Mouse (Mus musculus): ENCODE results near the gene Lct.
"Not testable (repeated sequence)": the region's sequence is repeated elsewhere in the genome, so short reads cannot be mapped to it uniquely, and the experiment has no call there.

Gene Lct

DNA sequence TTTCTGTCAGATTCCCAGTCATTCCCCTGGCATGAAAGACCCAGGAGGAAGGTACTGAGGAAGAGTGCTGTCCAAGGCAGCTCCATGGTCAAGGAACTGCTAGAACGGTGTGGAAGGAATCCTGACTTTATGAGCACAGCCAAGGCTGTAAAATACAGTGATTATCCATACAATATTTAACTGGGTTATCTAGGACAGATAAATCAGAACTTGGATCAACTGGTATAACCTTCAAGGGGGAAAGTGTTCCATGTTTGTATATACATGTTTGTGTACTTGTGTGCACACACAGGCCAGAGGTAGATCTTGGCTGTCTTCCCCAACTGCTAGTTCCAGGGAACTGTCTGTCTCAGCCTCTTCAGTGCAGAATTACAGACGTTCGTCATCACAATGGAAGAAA is at the start of gene Lct:
Lct (minus strand) TSS at position 101 of the 400 bp plus-strand sequence.
- no peak for DNase-seq (ENCODE audit: low spot score in 2 of 2)

DNA sequence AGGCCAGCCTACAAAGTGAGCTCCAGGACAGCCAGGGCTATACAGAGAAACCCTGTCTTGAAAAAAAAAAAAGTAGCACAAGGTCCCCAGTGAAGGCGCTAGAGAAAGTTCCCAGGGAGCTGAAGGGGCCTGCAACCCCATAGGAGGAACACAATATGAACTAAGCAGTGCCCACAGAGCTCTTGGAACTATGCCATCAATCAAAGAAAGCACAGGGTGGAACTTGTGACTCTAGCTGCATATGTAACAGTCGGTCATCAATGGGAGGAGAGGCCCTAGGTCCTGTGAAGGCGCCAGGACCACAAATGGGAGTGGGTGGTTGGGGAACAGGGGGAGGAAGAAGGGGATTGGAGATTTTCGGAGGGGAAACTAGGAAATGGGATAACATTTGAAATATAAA is 48.7 kb upstream of the Lct start:
- no peak for DNase-seq (ENCODE audit: low spot score in 2 of 2)

- DNase-seq (ENCODE audit: low spot score in 2 of 2), result no peak
These were observed 44.2 kb upstream of the Lct start for GRCm38 (mm10) chr1:128372143-128372860.

DNA sequence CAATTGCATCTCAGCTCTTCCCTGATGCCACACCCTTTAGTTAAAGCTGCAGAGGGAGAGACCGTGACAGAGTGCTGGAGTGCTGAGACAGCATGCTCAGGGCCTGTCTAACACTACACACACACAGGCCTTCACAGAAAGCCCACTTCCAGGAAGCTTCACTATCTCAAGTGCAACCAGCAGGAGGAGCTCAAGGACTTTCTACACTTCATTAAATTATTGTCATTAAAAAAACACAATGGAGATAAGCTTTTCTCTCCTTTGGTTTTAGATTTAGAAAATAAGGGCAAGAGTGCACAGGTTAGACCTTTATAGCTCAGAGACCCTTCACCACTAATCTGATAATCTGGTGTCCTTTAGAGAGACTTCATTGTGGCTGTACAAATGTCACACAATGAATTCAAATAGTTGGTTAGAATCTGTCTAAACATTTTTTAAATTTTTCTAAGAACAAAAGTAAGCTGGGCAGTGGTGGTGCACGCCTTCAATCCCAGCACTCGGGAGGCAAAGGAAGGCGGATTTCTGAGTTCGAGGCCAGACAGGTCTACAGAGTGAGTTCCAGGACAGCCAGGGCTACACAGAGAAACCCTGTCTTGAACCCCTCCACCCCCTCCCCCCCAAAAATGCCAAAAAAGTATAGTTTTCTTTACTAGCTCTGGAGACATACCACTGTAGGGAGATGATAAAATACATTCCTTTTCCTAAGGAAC is 40.8 kb upstream of the Lct start:
- peak in 1 of 2 experiments; percentile 55 for DNase-seq (ENCODE audit: low spot score in 2 of 2)

DNA sequence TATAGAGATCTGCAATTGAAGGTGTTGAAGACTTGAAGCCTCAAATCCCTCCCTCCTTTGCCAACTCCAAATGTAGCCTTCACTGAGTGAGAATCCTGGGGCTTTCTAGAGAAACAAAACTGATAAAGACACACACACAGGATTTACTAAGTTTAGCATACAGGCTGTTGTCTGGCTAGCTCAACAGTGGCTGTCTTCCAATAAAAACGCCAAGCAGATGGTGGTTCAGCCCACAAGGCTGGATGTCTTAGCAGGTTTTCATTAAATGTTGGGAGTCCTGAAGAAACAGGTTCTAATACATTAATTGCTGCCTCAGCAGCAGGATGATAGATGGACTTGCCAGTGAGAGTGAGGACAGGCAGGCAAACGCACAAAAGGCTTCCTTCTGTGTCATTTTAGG is 32.5 kb upstream of the Lct start:
- DNase-seq (ENCODE audit: low spot score in 2 of 2), result peak in 1 of 2 experiments; percentile 58

DNA sequence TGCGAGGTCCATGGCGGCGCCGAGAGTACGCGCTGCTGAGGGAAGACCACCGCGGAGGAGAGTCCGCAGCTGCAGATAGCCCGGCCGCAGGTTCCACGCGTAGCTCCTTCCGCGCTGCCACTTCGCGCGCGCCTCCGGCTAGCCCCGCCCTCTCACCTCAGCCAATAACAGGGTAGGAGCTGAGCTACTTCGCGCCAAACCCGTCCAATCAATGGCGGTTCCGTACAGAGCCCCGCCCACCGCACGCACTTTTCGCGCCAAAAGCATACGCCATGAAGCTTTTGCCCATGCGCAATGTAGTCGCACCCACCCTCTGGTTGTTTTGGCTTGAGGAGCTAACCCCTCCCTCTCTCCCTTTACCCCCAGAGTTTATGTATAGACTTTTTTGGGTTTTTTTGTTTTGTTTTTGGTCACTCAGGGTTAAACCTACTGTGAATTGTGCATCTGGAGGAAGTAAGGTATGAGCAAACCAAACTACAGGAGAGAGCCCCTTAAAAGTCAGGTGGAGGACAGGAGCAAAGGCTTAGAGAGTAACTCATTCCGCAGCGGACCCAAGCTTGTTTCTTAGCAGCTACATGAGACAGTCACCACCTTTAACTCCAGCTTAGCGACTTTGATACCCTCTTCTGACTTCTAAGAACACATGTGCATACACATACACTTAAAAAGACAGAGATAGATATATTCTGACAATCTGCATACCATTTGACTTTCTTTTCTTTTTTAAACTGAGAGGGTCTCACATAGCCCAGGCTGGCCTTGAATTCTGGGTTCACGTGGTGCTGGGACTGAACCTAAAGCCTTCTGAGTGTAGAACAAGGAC is 31.6 kb upstream of the Lct start, which contains the start of gene Mcm6:
Mcm6 (minus strand) TSS at position 111 of the 823 bp plus-strand sequence.
- DNase-seq (ENCODE audit: low spot score in 2 of 2), result peak; percentile 80 to 94

DNA sequence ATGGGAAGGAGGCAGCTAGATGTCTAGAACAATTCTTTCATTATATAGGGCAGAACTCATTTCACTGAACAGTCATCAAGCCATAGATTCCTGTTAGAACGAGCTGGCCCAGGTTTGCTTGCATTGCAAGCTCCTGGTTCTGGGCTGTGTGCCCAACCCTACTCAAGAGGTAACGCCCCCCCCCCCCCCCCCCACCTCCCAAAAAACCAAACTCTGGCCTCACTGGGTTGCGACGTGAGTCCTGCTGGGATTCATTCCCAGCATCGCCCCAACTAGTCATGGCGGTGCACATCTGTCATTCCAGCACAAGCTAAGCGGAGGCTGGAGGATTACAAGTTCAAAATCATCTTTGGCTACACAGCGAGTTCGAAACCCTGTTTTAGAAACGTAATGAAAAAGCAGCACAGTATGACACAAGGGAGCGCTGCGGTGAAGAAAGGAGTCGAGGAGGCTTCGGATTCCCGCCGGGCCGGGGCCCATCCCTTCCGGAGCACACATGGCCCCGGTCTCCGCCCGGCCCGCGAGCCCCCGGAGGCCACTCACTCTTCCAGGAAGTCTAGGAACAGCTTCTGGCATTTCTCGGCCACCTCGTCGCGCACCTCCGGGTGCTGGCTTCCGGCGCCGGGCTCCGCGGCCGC is 30.9 kb upstream of the Lct start:
- DNase-seq (ENCODE audit: low spot score in 2 of 2), result no peak

- DNase-seq (ENCODE audit: low spot score in 2 of 2), result no peak
These were observed 30.2 kb upstream of the Lct start for GRCm38 (mm10) chr1:128358276-128358675.

DNA sequence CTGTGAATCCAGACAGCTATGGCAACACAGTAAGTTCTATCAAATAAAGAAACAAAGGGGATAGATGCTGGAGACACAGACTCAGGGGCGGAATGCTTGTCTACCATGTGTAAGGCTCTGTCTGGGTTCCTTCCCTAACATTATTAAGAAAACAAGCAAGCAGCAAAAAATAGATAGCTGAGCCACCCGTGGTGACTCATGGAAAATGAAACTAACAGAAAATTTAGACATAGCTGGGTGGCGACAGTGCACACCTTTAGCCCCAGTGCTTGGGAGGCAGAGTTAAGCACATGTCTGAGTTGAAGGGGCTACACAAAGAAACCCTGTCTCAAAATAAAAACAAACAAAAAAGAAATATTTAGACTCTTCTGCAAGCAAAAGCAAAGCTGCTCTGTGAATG is 29.3 kb upstream of the Lct start:
- no peak for DNase-seq (ENCODE audit: low spot score in 2 of 2)

DNA sequence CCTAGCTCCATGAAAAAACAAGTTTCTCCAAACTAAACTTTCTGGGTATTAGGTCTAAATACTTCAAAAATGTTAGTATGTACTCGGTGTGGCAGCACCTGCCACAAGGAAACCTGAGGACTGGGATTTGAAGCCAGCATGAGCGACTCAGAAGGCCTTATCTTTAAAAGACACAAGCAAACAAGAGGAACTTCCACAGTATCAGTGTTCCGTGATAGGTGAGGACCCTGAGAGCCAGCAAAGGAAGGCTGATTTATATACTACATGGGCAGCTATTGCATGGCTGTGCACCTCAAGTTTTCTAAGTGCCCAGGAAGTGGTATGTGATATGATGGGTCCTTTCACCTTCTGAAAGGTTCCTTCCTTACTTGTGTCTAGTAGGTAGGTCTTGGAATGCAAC is 25.0 kb upstream of the Lct start:
- no peak for DNase-seq (ENCODE audit: low spot score in 2 of 2)

GRCm38 (mm10) chr1:128344232-128344631 is 16.1 kb upstream of the Lct start:
- no peak for DNase-seq (ENCODE audit: low spot score in 2 of 2)

GRCm38 (mm10) chr1:128337708-128338320 is 9.7 kb upstream of the Lct start:
- DNase-seq (ENCODE audit: low spot score in 2 of 2), result no peak

DNA sequence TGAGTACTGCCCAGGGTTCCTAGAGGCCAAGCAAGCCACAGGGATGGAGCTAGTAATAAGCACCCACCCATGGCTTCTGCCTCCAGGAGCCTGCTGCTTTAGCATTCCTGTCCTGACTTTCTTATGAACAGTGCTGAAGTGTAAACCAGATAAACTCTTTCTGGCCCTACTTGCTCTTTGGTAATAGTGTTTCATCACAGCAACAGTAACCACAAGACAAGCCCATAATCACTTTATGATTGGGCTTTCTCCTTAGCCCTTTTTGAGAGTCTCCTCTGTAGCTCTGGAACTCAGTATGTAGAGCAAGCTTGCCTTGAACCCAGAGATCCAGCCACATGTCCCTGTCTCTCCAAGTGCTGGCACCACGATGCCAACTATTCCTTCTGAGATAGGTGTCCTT is 2.2 kb upstream of the Lct start:
- no peak for DNase-seq (ENCODE audit: low spot score in 2 of 2)

- DNase-seq (ENCODE audit: low spot score in 2 of 2), result no peak
These were observed 953 bp downstream of the Lct start for GRCm38 (mm10) chr1:128327165-128327564.

- no peak for DNase-seq (ENCODE audit: low spot score in 2 of 2)
These were observed 3.3 kb downstream of the Lct start for GRCm38 (mm10) chr1:128324776-128325175.

DNA sequence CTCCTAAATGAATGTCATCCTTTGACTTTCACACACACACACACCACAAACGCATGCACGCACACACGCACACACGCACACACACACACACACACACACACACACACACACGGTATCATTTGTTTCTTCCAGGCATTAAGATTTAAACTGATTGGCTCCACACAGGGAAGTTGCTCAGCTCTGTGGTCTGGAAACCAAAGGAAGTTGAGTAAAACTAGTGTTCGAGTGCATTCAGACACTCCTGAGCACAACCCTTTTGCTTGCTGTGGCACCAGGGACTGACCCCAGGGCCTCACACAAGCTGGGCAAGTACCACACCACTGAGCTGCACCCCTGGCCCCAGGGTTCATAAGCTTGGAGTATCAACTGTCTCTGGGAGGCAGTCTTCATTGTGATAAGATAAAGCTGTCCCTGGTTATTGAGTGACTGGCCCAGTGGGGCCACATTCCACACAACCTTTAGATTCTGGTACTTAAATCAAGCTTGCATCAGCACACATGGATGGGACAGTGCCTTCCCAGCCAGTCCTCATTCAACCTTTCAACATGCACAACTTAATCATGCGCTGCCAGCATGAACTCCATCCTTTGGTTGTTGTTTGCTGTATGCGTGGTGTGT is 5.0 kb downstream of the Lct start:
- no peak for DNase-seq (ENCODE audit: low spot score in 2 of 2)

- DNase-seq (ENCODE audit: low spot score in 2 of 2), result not testable (repeated sequence)
These were observed 8.9 kb downstream of the Lct start for GRCm38 (mm10) chr1:128319266-128319665.

DNA sequence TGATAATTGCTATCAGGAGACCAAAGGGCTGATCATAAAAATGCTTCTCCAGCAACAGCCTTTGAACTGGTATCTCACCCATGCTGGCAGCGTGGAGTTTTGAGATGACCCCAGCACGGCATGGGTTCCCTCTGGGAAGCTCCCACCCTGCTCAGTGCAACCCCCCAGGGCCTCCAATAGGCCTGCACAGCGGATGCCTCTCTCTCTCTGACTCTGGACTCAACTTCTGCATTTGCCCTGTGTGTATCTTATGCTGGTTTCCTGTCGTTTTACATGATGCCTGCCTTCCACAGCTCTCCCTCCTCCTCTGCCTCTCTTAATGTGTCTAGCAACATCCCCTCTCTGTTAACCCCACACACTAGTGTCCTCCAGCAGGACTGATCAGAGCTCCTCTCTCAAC is 13.5 kb downstream of the Lct start:
- no peak for DNase-seq (ENCODE audit: low spot score in 2 of 2)

GRCm38 (mm10) chr1:128309043-128309442 is 19.1 kb downstream of the Lct start:
- no peak for DNase-seq (ENCODE audit: low spot score in 2 of 2)

- peak in 1 of 2 experiments; percentile 10 for DNase-seq (ENCODE audit: low spot score in 2 of 2)
These were observed 24.2 kb downstream of the Lct start for GRCm38 (mm10) chr1:128303900-128304299.

Measured in left cerebral cortex, adult 9 months (tissue).